Mouse (Mus musculus): Measurements from ENCODE around the gene 3100002H09Rik.

GRCm38 (mm10) chr4:124618599-124618998, 8.0 kb upstream of the 3100002H09Rik start:
- no peak for TF ChIP-seq POLR2AphosphoS5 (IDR thresholded peaks at IDR 0.05; ENCODE audit: borderline replicate concordance, low read depth, low read length)
- no peak for TF ChIP-seq RAD21 (IDR thresholded peaks at IDR 0.05; ENCODE audit: low read depth, low read length)
- no peak for TF ChIP-seq POLR2A (IDR thresholded peaks at IDR 0.05; ENCODE audit: control insufficient read depth in 1 of 2, insufficient read depth in 1 of 2, low read depth in 1 of 2, low read length in 2 of 2, poor library complexity in 1 of 2)
- no peak for TF ChIP-seq NELFE (IDR thresholded peaks at IDR 0.05; ENCODE audit: low read depth, low read length)
- no peak for TF ChIP-seq USF2 (IDR thresholded peaks at IDR 0.05; ENCODE audit: borderline replicate concordance in 1 of 2, insufficient read depth in 1 of 2, low read depth in 1 of 2, low read length in 2 of 2)
- no peak for TF ChIP-seq E2F4 (IDR thresholded peaks at IDR 0.05; ENCODE audit: borderline replicate concordance, low read depth, low read length)

Data from MEL (cell line).